Mouse (Mus musculus) heart, adult 18-20 months (tissue): ENCODE measurements around the gene Tmf1. TPM values are rescaled to one million over a fixed set of nuclear protein-coding genes. Genes with fewer than 3 reads are reported as not detected.

Experiments used
- DNase-seq, 2 experiments: peaks; one replicate each; pipeline ENCODE4 v3.0.0; 2021 to 2022; ENCODE audit warnings: mixed read lengths in 1 of 2
- total RNA-seq, 2 experiments: library from RNA; stranded (reverse); gene quantifications; 2 replicates each; pipeline ENCODE4 v1.2.3; 2021

The Tmf1 gene
- total RNA-seq, 2 experiments from 2014 or later = 38.2 to 40.5 TPM

- peak; percentile 25 to 52 for DNase-seq
These were observed 72.1 kb downstream of the Tmf1 start for GRCm38 (mm10) chr6:97106777-97107176.

- no peak for DNase-seq
These were observed 72.8 kb downstream of the Tmf1 start for GRCm38 (mm10) chr6:97106106-97106505.

DNA sequence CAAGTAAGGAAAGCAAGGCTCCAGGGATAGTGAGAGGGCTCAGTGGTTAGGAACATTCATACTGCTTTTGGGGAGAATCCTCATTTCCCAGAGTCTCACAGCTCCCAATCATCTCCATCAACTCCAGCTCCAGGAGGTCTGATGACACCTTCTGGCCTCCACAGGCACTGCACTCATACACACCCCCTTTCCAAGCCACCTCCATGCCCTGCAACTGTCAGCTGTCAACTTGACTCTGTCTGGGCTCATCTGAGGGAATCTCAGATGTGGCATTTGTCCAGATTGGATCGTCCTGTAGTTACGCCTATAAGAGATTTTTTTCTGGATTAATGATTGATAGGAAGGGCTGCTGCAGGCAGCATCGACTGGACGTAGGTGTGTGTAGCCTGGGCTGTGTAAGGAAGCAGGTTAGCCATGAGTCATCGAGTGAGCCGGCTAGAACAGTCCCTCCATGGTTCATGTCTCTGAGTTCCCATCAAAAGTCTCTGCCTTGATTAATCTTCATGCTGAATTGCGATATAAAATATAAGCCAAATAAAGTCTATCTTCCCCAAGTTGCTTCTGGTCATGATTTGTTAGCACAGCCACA, 74.6 kb downstream of the Tmf1 start:
- no peak for DNase-seq

Other genes starting within 250 kb of the Tmf1 start
- gene Fam19a4, start 118.7 kb downstream of the Tmf1 start, total RNA-seq = not detected
- 10 to 100 TPM; 12.8 TPM for gene Eogt, start 29.9 kb downstream of the Tmf1 start, total RNA-seq
- 10 to 100 TPM; 55.0 to 62.2 TPM for gene Uba3, start 26.5 kb upstream of the Tmf1 start, total RNA-seq
- 100 to 1,000 TPM; 125 to 130 TPM for gene Arl6ip5, start 31.6 kb upstream of the Tmf1 start, total RNA-seq
- gene Lmod3, start 73.6 kb upstream of the Tmf1 start, total RNA-seq = 10 to 100 TPM; 58.1 to 67.1 TPM